Mouse (Mus musculus): ENCODE results near the gene Caln1. TPM values are rescaled to one million over a fixed set of nuclear protein-coding genes. Genes with fewer than 3 reads are reported as not detected.

Gene Caln1
- total and polyA plus RNA-seq, 2 experiments from 2014 or later, result 46.4 to 50.2 TPM

GRCm38 (mm10) chr5:130677895-130678294 is 308.6 kb downstream of the Caln1 start:
- DNase-seq (ENCODE audit: low spot score) (no peak), ATAC-seq (ENCODE audit: low FRiP score) (no peak)
- H3K4me1 ChIP-seq (ENCODE audit: insufficient read depth, low read length), result no peaks in the 10 kb centered on the region
- H3K4me3 ChIP-seq (ENCODE audit: low read depth, low read length), result no peak overlapping the region
- TF ChIP-seq CTCF (IDR thresholded peaks at IDR 0.05), result no peak
- no peak overlapping the region for H3K4me2 ChIP-seq (ENCODE audit: low read depth, low read length, poor library complexity, severe bottlenecking)
- H3K36me3 ChIP-seq (ENCODE audit: insufficient read depth, low read length), result no peaks in the 10 kb centered on the region
- 87% methylated on average over 2 of the region's 2 CpGs for WGBS
- H3K9ac ChIP-seq (replicated peaks; ENCODE audit: low read length, poor library complexity, severe bottlenecking), result no peak overlapping the region
- no peaks in the 10 kb centered on the region for H3K9me3 ChIP-seq (ENCODE audit: low read length)
- no peak overlapping the region for H3K27ac ChIP-seq (ENCODE audit: low read depth, low read length)
- H3K27me3 ChIP-seq (ENCODE audit: insufficient read depth, low read length), result no peaks in the 10 kb centered on the region

- no peaks in the 10 kb centered on the region for H3K36me3 ChIP-seq (ENCODE audit: insufficient read depth, low read length)
- no peaks in the 10 kb centered on the region for H3K4me1 ChIP-seq (ENCODE audit: insufficient read depth, low read length)
- no peaks in the 10 kb centered on the region for H3K9me3 ChIP-seq (ENCODE audit: low read length)
- ATAC-seq (ENCODE audit: low FRiP score) (no peak), DNase-seq (ENCODE audit: low spot score) (peak; percentile 62)
- H3K4me2 ChIP-seq (ENCODE audit: low read depth, low read length, poor library complexity, severe bottlenecking), result no peak overlapping the region
- no peak overlapping the region for H3K4me3 ChIP-seq (ENCODE audit: low read depth, low read length)
- H3K9ac ChIP-seq (replicated peaks; ENCODE audit: low read length, poor library complexity, severe bottlenecking), result no peak overlapping the region
- no peak for TF ChIP-seq CTCF (IDR thresholded peaks at IDR 0.05)
- 83% methylated on average over 5 of the region's 5 CpGs for WGBS
- no peaks in the 10 kb centered on the region for H3K27me3 ChIP-seq (ENCODE audit: insufficient read depth, low read length)
- no peak overlapping the region for H3K27ac ChIP-seq (ENCODE audit: low read depth, low read length)
Measured at GRCm38 (mm10) chr5:130685911-130686658, 316.8 kb downstream of the Caln1 start.

- no peaks in the 10 kb centered on the region for H3K9me3 ChIP-seq (ENCODE audit: low read length)
- no peak overlapping the region for H3K9ac ChIP-seq (replicated peaks; ENCODE audit: low read length, poor library complexity, severe bottlenecking)
- no peak for DNase-seq (ENCODE audit: low spot score)
- H3K27ac ChIP-seq (ENCODE audit: low read depth, low read length), result no peak overlapping the region
- no peak overlapping the region for H3K4me3 ChIP-seq (ENCODE audit: low read depth, low read length)
- no peak for ATAC-seq (ENCODE audit: low FRiP score)
- WGBS, result 42% methylated on average over 16 of the region's 16 CpGs
- H3K4me1 ChIP-seq (ENCODE audit: insufficient read depth, low read length), result no peaks in the 10 kb centered on the region
- H3K36me3 ChIP-seq (ENCODE audit: insufficient read depth, low read length), result no peaks in the 10 kb centered on the region
- no peaks in the 10 kb centered on the region for H3K27me3 ChIP-seq (ENCODE audit: insufficient read depth, low read length)
- H3K4me2 ChIP-seq (ENCODE audit: low read depth, low read length, poor library complexity, severe bottlenecking), result no peak overlapping the region
- no peak for TF ChIP-seq CTCF (IDR thresholded peaks at IDR 0.05)
Measured at GRCm38 (mm10) chr5:130688385-130689138, 319.3 kb downstream of the Caln1 start.

- H3K4me2 ChIP-seq (ENCODE audit: low read depth, low read length, poor library complexity, severe bottlenecking), result no peak overlapping the region
- no peak overlapping the region for H3K27ac ChIP-seq (ENCODE audit: low read depth, low read length)
- H3K36me3 ChIP-seq (ENCODE audit: insufficient read depth, low read length), result no peaks in the 10 kb centered on the region
- H3K9ac ChIP-seq (replicated peaks; ENCODE audit: low read length, poor library complexity, severe bottlenecking), result no peak overlapping the region
- no peak overlapping the region for H3K4me3 ChIP-seq (ENCODE audit: low read depth, low read length)
- no peak for TF ChIP-seq CTCF (IDR thresholded peaks at IDR 0.05)
- H3K9me3 ChIP-seq (ENCODE audit: low read length), result no peaks in the 10 kb centered on the region
- DNase-seq (ENCODE audit: low spot score) (peak; percentile 55), ATAC-seq (ENCODE audit: low FRiP score) (no peak)
- no peaks in the 10 kb centered on the region for H3K4me1 ChIP-seq (ENCODE audit: insufficient read depth, low read length)
- WGBS, result 78% methylated on average over 3 of the region's 3 CpGs
- H3K27me3 ChIP-seq (ENCODE audit: insufficient read depth, low read length), result no peaks in the 10 kb centered on the region
Measured at GRCm38 (mm10) chr5:130691349-130691748, 322.1 kb downstream of the Caln1 start.

- no peaks in the 10 kb centered on the region for H3K36me3 ChIP-seq (ENCODE audit: insufficient read depth, low read length)
- H3K27me3 ChIP-seq (ENCODE audit: insufficient read depth, low read length), result no peaks in the 10 kb centered on the region
- H3K9ac ChIP-seq (replicated peaks; ENCODE audit: low read length, poor library complexity, severe bottlenecking), result no peak overlapping the region
- H3K9me3 ChIP-seq (ENCODE audit: low read length), result no peaks in the 10 kb centered on the region
- no peak overlapping the region for H3K4me2 ChIP-seq (ENCODE audit: low read depth, low read length, poor library complexity, severe bottlenecking)
- DNase-seq (ENCODE audit: low spot score) (no peak), ATAC-seq (ENCODE audit: low FRiP score) (no peak)
- TF ChIP-seq CTCF (IDR thresholded peaks at IDR 0.05), result no peak
- WGBS, result 91% methylated on average over 4 of the region's 4 CpGs
- no peak overlapping the region for H3K4me3 ChIP-seq (ENCODE audit: low read depth, low read length)
- H3K4me1 ChIP-seq (ENCODE audit: insufficient read depth, low read length), result no peaks in the 10 kb centered on the region
- H3K27ac ChIP-seq (ENCODE audit: low read depth, low read length), result no peak overlapping the region
Measured at GRCm38 (mm10) chr5:130699476-130699875, 330.2 kb downstream of the Caln1 start.

GRCm38 (mm10) chr5:130701777-130702176 is 332.5 kb downstream of the Caln1 start:
- ATAC-seq (ENCODE audit: low FRiP score), result no peak
- 75% methylated on average over 6 of the region's 6 CpGs for WGBS
- no peak overlapping the region for H3K27ac ChIP-seq (ENCODE audit: low read depth, low read length)

More at GRCm38 (mm10) chr5:130701777-130702176, 332.5 kb downstream of the Caln1 start:
- Histone ChIP-seq H3K4me2 (ENCODE audit: low read depth, low read length, poor library complexity, severe bottlenecking) (no peak overlapping the region), H3K9ac (replicated peaks; ENCODE audit: low read length, poor library complexity, severe bottlenecking) (no peak overlapping the region), H3K27me3 (ENCODE audit: insufficient read depth, low read length) (no peaks in the 10 kb centered on the region), H3K9me3 (ENCODE audit: low read length) (no peaks in the 10 kb centered on the region), H3K36me3 (ENCODE audit: insufficient read depth, low read length) (no peaks in the 10 kb centered on the region), H3K4me3 (ENCODE audit: low read depth, low read length) (no peak overlapping the region), H3K4me1 (ENCODE audit: insufficient read depth, low read length) (no peaks in the 10 kb centered on the region)
- DNase-seq (ENCODE audit: low spot score), result peak; percentile 73
- no peak for TF ChIP-seq CTCF (IDR thresholded peaks at IDR 0.05)
